Mouse (Mus musculus): Measurements from ENCODE around the gene Hbq1a. TPM values are rescaled to one million over a fixed set of nuclear protein-coding genes. Genes with fewer than 3 reads are reported as not detected.

Hbq1a gene
- polyA plus RNA-seq, 1 experiment from 2014 or later, result not detected

DNA sequence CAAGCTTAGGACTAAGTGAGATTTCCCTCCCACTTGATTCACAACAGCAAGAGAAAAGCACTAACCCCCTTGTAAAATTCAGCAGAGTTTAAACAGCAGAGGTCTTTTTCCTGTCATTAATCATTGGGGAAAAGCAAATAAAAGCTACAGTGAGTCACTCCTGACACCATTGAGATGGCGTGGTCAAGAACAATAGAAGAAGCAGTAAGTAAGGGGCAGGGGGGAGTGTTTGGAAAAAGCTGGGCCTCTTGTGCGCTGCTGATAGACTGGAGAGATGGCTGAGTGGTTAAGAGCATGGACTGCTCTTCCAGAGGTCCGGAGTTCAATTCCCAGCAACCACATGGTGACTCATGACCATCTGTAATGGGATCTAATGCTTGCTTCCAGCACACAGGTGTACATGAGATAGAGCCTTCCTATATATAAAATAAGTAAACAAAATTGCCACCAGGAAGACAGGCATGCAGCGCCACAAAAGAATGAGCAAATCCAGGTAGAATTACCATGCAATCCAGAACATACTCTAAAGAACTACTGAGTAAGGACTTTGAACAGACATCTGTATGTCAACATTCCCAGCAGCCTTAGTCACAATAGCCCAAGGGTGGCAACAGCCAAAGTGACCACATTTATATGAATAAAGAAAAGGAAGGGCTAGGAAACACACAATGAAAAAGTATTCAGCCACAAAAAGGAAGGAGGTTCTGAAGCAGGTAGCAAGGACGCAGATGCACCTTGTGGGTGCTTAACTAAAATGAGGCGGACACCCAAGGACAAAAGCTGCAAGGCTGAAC lies 45.8 kb downstream of the Hbq1a start:
- 63% methylated on average over 6 of the region's 6 CpGs for WGBS
- H3K4me3 ChIP-seq (ENCODE audit: low read depth, low read length), result no peak overlapping the region
- no peak for ATAC-seq (ENCODE audit: low FRiP score)
- peaks cover 8% of the 10 kb centered on the region for H3K4me1 ChIP-seq (replicated peaks; ENCODE audit: control insufficient read depth, insufficient read depth, low read length)
- peak; percentile 20 for DNase-seq (ENCODE audit: low spot score)
- no peaks in the 10 kb centered on the region for H3K27me3 ChIP-seq (ENCODE audit: control insufficient read depth, insufficient read depth, low read length)
- H3K9me3 ChIP-seq (ENCODE audit: control insufficient read depth, low read length), result no peaks in the 10 kb centered on the region
- no peak overlapping the region for H3K9ac ChIP-seq (ENCODE audit: low read depth, low read length)
- no peak overlapping the region for H3K4me2 ChIP-seq (replicated peaks; ENCODE audit: low read depth, low read length)
- H3K27ac ChIP-seq (ENCODE audit: low read depth, low read length), result no peak overlapping the region
- H3K36me3 ChIP-seq (ENCODE audit: control insufficient read depth, insufficient read depth, low read length), result no peaks in the 10 kb centered on the region

DNA sequence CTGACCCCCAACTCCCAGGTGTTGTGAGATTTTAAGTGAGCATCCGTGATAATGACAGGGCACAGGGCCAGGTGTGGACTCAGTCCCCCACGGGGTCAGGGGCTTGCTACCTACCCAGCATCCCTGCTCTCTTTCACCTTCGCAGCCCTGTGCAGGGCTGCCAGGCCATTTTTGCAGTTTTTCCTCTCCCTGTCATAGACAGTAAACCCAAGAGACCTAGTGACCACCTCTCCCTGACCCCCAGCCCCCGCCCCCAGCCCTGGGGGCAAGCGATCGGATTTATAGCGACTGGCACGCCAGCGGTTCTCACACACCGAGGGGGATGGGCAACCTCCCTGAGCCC lies 47.4 kb downstream of the Hbq1a start:
- WGBS, result 3% methylated on average over 10 of the region's 10 CpGs
- Histone ChIP-seq H3K27ac (ENCODE audit: low read depth, low read length) (peak overlapping the region; percentile 79), H3K9me3 (ENCODE audit: control insufficient read depth, low read length) (no peaks in the 10 kb centered on the region), H3K4me1 (replicated peaks; ENCODE audit: control insufficient read depth, insufficient read depth, low read length) (peaks cover 8% of the 10 kb centered on the region), H3K36me3 (ENCODE audit: control insufficient read depth, insufficient read depth, low read length) (0 out of 2 replicates have a peak, but pooled peaks cover 2% of the 10 kb centered on the region), H3K4me3 (ENCODE audit: low read depth, low read length) (peak overlapping the region; percentile 89), H3K27me3 (ENCODE audit: control insufficient read depth, insufficient read depth, low read length) (no peaks in the 10 kb centered on the region), H3K9ac (ENCODE audit: low read depth, low read length) (peak overlapping the region; percentile 97), H3K4me2 (replicated peaks; ENCODE audit: low read depth, low read length) (peak overlapping the region; percentile 84)
- ATAC-seq (ENCODE audit: low FRiP score) (peak; percentile 62; the same call in 1 of the 2 replicates), DNase-seq (ENCODE audit: low spot score) (no peak)

DNA sequence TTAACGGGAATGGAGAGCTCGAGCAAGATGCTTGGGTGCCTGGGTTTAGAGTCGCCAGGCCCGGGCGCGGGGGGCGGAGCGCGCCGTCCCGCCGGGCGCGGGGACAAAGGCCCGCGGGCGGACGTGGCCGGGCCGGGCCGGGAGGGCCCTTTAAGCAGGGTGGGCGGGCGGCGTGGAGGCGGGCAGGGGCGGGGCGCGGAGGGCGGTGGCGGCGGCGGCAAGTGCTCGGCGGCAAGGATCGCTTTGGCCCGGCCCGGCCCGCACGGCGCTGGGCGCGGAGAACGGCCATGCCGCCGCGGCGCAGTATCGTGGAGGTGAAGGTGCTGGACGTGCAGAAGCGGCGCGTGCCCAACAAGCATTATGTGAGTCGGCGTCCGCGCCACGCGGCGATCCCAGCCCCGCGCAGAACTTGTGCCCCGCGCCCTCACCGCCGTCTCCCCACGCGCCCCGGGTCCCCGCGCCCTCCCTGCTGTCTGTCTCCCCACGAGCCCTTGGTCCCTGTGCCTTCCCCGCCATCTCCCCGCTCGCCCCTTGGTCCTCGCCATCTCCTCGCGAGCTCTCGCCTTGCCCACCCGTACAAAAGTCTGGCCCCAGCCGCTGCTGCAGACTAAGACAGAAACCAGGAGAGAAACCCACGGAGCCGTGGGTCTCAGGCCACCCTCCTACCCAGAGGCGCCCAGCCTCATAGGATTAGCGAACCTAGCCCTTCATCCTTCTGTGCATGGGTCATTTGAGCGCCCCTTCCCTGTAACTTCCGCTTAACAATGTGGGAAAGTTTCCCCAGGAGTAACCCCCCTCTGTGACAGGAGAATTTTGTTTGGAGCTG lies 48.0 kb downstream of the Hbq1a start, which contains the start of gene Sh3pxd2b:
Sh3pxd2b (plus strand) TSS at position 214 of the 826 bp plus-strand sequence.
- peaks cover 8% of the 10 kb centered on the region for H3K4me1 ChIP-seq (replicated peaks; ENCODE audit: control insufficient read depth, insufficient read depth, low read length)
- DNase-seq (ENCODE audit: low spot score) (peak; percentile 78), ATAC-seq (ENCODE audit: low FRiP score) (peak; percentile 83)
- H3K4me3 ChIP-seq (ENCODE audit: low read depth, low read length), result peak within 1 kb of the TSS; percentile 89
- WGBS, result under 1% methylated on average over 51 of the region's 86 CpGs
- no peaks in the 10 kb centered on the region for H3K27me3 ChIP-seq (ENCODE audit: control insufficient read depth, insufficient read depth, low read length)
- H3K36me3 ChIP-seq (ENCODE audit: control insufficient read depth, insufficient read depth, low read length), result peaks cover 2% of the 10 kb centered on the region; the same call in 1 of the 2 replicates
- peak within 1 kb of the TSS; percentile 79 for H3K27ac ChIP-seq (ENCODE audit: low read depth, low read length)
- H3K9me3 ChIP-seq (ENCODE audit: control insufficient read depth, low read length), result no peaks in the 10 kb centered on the region
- H3K9ac ChIP-seq (ENCODE audit: low read depth, low read length), result peak within 1 kb of the TSS; percentile 97
- peak within 1 kb of the TSS; percentile 84 for H3K4me2 ChIP-seq (replicated peaks; ENCODE audit: low read depth, low read length)

DNA sequence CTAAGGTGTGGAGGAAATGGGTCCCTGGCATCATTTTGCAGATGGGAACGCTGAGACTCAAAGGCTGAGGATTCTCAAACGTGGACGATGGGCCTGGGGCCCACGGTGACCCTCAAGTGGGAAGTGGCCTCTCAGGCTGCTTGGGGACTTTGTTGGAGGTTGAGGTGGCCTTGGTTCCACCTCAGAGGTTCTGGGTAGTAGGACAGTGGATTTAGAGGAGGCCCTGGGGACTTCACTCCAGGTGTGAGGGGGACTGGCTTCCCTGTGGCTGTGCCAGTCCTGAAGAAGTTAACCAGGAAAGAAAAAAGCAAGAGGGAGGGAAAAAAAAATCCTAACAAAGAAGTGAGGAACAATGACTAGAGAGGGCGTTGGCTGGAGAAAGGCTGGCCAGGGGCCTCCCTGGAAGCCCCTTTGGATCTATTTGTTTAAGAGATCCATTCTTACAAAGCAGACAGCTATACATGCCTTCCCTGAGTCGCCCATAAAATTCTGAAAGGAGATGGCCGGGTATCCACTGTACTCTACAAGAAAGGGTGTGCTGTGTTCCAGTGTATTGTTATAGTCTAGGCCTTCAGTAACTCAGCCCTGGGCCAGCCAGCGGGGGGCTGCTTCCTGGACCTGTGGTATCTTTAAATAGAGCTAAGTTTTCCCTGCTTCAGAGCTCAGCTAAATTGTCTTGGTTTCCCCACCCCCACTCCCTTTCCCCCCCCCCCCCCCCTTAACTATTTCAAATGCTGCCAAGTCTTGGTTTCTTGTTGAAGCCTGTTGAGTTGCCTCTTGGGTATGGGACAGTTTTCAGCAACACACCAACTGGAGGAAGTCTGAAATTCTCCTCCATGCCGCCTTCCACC lies 48.8 kb downstream of the Hbq1a start:
- Histone ChIP-seq H3K9ac (ENCODE audit: low read depth, low read length) (peak overlapping the region; percentile 97), H3K4me1 (replicated peaks; ENCODE audit: control insufficient read depth, insufficient read depth, low read length) (peaks cover 8% of the 10 kb centered on the region), H3K4me2 (replicated peaks; ENCODE audit: low read depth, low read length) (peak overlapping the region; percentile 84), H3K9me3 (ENCODE audit: control insufficient read depth, low read length) (no peaks in the 10 kb centered on the region), H3K36me3 (ENCODE audit: control insufficient read depth, insufficient read depth, low read length) (peaks cover 2% of the 10 kb centered on the region; the same call in 1 of the 2 replicates), H3K27ac (ENCODE audit: low read depth, low read length) (peak overlapping the region; percentile 79; the same call in 1 of the 2 replicates), H3K27me3 (ENCODE audit: control insufficient read depth, insufficient read depth, low read length) (no peaks in the 10 kb centered on the region), H3K4me3 (ENCODE audit: low read depth, low read length) (peak overlapping the region; percentile 89)
- ATAC-seq (ENCODE audit: low FRiP score) (peak; percentile 6; the same call in 1 of the 2 replicates), DNase-seq (ENCODE audit: low spot score) (peak; percentile 43)
- 21% methylated on average over 9 of the region's 9 CpGs for WGBS

DNA sequence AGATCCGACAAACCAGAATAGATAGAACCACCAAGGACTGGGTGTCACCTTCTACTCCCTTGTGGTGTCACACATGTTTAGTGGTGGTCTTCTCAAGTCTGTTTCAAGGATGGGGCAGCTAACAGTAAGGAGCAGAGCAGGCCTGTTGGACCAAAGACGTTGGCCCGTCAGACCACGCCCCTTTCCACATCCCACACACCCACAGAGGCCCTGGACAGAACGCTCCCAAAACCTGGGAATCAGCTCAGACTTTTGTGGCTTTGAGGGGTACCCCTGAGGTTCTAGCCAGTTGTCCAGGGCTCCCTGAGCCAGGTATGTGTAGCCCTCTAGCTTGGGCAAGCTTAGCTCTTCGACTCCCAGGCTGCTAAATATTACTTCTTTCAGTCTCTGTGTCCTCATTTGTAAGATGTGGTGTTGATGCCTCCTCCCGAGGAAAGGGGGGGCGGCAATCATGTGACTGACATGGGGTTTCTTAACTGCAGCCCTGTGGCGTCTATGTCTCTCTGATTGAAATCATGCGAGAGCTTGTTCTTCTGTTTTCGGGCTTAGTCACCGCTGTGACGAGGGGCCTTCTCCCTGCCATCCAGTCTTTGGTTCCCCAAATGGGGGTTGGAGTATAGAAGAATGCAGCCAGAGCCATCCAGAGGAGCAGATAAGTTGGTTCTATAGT lies 49.5 kb downstream of the Hbq1a start:
- peak overlapping the region; percentile 89; the same call in 1 of the 2 replicates for H3K4me3 ChIP-seq (ENCODE audit: low read depth, low read length)
- no peak overlapping the region; the same call in 1 of the 2 replicates for H3K9ac ChIP-seq (ENCODE audit: low read depth, low read length)
- peaks cover 8% of the 10 kb centered on the region for H3K4me1 ChIP-seq (replicated peaks; ENCODE audit: control insufficient read depth, insufficient read depth, low read length)
- WGBS, result 72% methylated on average over 13 of the region's 13 CpGs
- no peak overlapping the region for H3K27ac ChIP-seq (ENCODE audit: low read depth, low read length)
- ATAC-seq (ENCODE audit: low FRiP score) (no peak), DNase-seq (ENCODE audit: low spot score) (peak; percentile 38)
- no peaks in the 10 kb centered on the region for H3K27me3 ChIP-seq (ENCODE audit: control insufficient read depth, insufficient read depth, low read length)
- H3K9me3 ChIP-seq (ENCODE audit: control insufficient read depth, low read length), result no peaks in the 10 kb centered on the region
- H3K4me2 ChIP-seq (replicated peaks; ENCODE audit: low read depth, low read length), result peak overlapping the region; percentile 84
- H3K36me3 ChIP-seq (ENCODE audit: control insufficient read depth, insufficient read depth, low read length), result peaks cover 2% of the 10 kb centered on the region; the same call in 1 of the 2 replicates

Other genes starting within 250 kb of the Hbq1a start
- not detected in 2 replicates for gene Il9r, start 99.8 kb upstream of the Hbq1a start, polyA plus RNA-seq (2014; fragmentation: Nextera tagmentation; extraction: Ambion mirVana)
- gene Snrnp25, start 94.7 kb upstream of the Hbq1a start, polyA plus RNA-seq (2014; fragmentation: Nextera tagmentation; extraction: Ambion mirVana), result 82.5 and 84.2 TPM in 2 replicates
- gene Rhbdf1, start 77.8 kb upstream of the Hbq1a start, polyA plus RNA-seq (2014; fragmentation: Nextera tagmentation; extraction: Ambion mirVana), result 19.1 and 21.0 TPM in 2 replicates
- gene Mpg, start 73.6 kb upstream of the Hbq1a start, polyA plus RNA-seq (2014; fragmentation: Nextera tagmentation; extraction: Ambion mirVana), result 28.6 and 29.0 TPM in 2 replicates
- 28.9 and 31.4 TPM in 2 replicates for gene Nprl3, start 32.4 kb upstream of the Hbq1a start, polyA plus RNA-seq (2014; fragmentation: Nextera tagmentation; extraction: Ambion mirVana)
- gene Hba-x, start 23.7 kb upstream of the Hbq1a start, polyA plus RNA-seq (2014; fragmentation: Nextera tagmentation; extraction: Ambion mirVana), result 3,064 and 3,380 TPM in 2 replicates
- gene Hba-a1, start 16.6 kb upstream of the Hbq1a start, polyA plus RNA-seq (2014; fragmentation: Nextera tagmentation; extraction: Ambion mirVana), result 2,798 and 2,861 TPM in 2 replicates
- gene Hbq1b, start 13.1 kb upstream of the Hbq1a start, polyA plus RNA-seq (2014; fragmentation: Nextera tagmentation; extraction: Ambion mirVana), result 6.7 and 7.2 TPM in 2 replicates
- gene Hba-a2, start 3.6 kb upstream of the Hbq1a start, polyA plus RNA-seq (2014; fragmentation: Nextera tagmentation; extraction: Ambion mirVana), result 5,394 and 5,453 TPM in 2 replicates
- gene Sh3pxd2b, start 47.8 kb downstream of the Hbq1a start, polyA plus RNA-seq (2014; fragmentation: Nextera tagmentation; extraction: Ambion mirVana), result 21.1 and 24.2 TPM in 2 replicates
- gene Ubtd2, start 155.3 kb downstream of the Hbq1a start, polyA plus RNA-seq (2014; fragmentation: Nextera tagmentation; extraction: Ambion mirVana), result 65.5 and 73.2 TPM in 2 replicates
- gene Efcab9, start 232.0 kb downstream of the Hbq1a start, polyA plus RNA-seq (2014; fragmentation: Nextera tagmentation; extraction: Ambion mirVana), result 0.28 TPM in 1 of 2 replicates, not detected in the other
- gene Stk10, start 233.2 kb downstream of the Hbq1a start, polyA plus RNA-seq (2014; fragmentation: Nextera tagmentation; extraction: Ambion mirVana), result 1.3 and 2.3 TPM in 2 replicates

All from hindbrain, embryonic 11.5 days (tissue).